Mouse (Mus musculus) layer of hippocampus, adult 2 months (tissue): ENCODE measurements at regions not wholly inside any gene's neighbourhood (a gene's known extent, or its start where the extent isn't known, plus 50 kb on each side); places are given as distances from the start of the nearest gene placed in this dataset.
A peak's percentile ranks its signal among the peaks of the same experiment; 100 is the strongest.

Experiments used
- DNase-seq, 2 experiments: peaks; one replicate each; pipeline ENCODE4 v3.0.0; 2022; ENCODE audit warnings: low spot score in 2 of 2
- H3K27ac ChIP-seq: fragments of 200-600 bp; 2 replicates; pipeline ENCODE4 v1.8.1; 2022
- H3K4me3 ChIP-seq: fragments of 200-600 bp; 2 replicates; pipeline ENCODE4 v1.8.1; 2022; ENCODE audit warnings: mild to moderate bottlenecking
- CTCF ChIP-seq: fragments of 200-600 bp; conservative IDR thresholded peaks from 2 replicates; pipeline ENCODE4 v1.8.1; 2022; ENCODE audit warnings: antibody characterized with exemption, mild to moderate bottlenecking, moderate library complexity

DNA sequence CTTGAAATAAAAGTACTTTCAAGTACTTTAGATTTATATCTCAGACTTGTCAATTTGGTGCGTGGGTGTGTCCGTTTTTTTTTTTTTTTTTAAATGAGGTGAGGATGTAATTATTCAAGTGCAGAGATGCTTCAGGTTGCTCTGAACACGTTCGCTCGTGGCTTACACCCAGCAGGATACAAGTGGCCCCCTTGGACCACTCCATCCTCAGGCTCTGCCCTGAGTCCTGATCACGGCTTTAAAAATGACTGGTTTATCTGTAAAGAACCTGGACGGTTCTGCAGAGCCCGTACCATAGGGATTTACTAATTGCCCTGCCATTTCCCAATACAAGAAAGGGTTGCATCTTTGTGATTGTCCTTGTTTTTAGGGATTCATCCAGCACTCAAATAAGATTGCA lies 288.7 kb upstream of the Gm765 start:
- Histone ChIP-seq H3K27ac (no peak overlapping the region), H3K4me3 (no peak overlapping the region)
- no peak for DNase-seq
- no peak for TF ChIP-seq CTCF

DNA sequence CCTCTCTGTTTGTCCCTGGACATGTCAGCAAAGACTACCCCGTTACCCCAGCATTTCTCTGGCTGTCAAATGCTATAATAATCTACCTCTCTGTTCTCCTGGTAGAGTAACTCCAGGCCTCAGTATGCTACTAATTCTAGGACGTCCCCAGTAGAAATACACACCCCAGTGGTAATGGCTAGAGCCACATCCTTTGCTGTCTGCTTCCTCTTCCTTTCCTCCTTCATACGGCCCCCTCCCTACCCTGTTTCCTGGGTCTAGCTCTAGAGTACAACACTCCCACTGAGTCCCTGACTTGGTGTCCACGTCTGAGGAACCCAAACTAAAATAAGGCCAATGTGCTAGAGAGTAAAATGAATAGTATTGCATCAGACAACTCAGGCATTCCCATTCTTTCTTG lies 287.1 kb upstream of the Gm765 start:
- Histone ChIP-seq H3K27ac (no peak overlapping the region), H3K4me3 (no peak overlapping the region)
- TF ChIP-seq CTCF, result peak; percentile 32
- no peak for DNase-seq

DNA sequence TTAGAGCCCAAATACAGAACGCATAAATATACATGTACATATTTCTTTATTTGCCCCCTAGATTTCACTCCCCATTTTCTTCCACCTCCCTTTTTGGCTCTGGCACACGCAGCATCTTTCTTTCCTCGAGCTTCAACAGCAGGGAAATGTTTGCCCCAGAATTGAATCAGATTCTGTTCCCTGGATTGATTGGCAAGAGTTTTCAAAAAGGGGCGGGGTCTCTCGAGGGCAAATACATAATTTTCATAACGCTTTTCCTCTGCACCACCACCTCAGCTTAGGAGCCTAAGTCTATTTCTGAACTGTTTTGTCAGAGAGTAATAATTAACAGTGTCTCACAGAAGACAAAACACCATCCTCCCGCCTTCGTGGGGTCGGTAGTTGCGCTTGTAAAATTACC lies 283.9 kb upstream of the Gm765 start:
- Histone ChIP-seq H3K27ac (no peak overlapping the region), H3K4me3 (peak overlapping the region; percentile 8; the same call in 1 of the 2 replicates)
- no peak for TF ChIP-seq CTCF
- DNase-seq, result peak in 1 of 2 experiments; percentile 17

DNA sequence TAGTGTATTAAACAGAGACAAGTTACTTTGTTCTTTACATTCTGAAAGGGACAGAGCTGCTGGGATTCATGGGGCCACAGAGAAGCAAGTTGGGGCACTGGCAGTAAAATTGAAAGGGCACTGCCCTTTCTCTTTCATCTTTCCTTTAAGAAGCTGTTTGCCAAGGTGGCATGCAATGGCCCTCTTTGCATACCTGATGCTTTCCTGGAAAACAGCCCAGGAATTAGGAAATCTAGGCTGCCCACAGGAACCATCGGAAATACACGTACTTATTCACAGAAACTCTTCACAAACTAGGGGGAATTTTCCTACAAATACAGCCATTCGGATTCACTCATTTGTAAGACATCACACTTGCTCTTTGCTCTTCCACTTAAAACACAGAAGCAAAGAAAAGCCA lies 278.3 kb upstream of the Gm765 start:
- Histone ChIP-seq H3K4me3 (no peak overlapping the region), H3K27ac (no peak overlapping the region)
- TF ChIP-seq CTCF, result no peak
- no peak for DNase-seq

DNA sequence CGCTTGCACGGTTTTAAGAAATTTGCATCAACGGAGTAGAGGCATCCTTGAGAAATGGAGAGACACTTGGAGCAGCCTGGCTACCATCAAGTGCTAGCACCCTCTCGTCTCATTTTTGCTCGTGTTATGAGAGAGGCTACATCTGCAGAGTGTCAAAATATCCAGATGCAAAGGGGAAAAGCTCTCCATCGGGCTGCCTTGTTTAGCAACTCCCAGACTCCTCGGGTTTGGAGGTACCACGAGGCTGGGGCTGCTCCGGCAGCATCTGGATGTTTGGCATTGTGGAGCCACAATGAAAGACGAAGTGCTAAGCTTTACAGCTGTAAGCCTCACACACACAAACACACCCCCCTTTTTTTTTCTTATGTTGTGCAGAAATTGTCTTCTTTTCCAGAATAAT lies 270.5 kb upstream of the Gm765 start:
- Histone ChIP-seq H3K27ac (no peak overlapping the region), H3K4me3 (no peak overlapping the region)
- no peak for DNase-seq
- TF ChIP-seq CTCF, result no peak

DNA sequence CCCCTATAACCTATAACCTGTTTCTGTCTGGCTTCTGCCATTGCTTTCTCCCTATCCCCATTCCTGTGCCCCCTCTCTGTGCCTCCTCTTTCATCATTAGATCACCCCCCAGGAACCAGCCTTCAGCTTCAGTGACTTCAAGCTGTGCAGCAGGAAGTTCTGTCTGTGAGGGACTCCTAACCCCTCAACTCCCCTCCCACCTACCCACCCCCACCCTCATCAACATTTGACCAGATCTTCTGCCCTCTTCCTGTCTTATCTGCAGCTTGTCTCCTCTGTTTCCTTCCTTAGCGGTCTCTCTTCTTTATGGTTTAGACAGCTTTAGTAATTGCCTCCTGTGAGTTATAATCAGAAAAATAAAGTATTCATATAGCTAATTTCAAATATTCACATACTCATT lies 266.6 kb upstream of the Gm765 start:
- Histone ChIP-seq H3K4me3 (no peak overlapping the region), H3K27ac (no peak overlapping the region)
- DNase-seq, result no peak
- TF ChIP-seq CTCF, result no peak

DNA sequence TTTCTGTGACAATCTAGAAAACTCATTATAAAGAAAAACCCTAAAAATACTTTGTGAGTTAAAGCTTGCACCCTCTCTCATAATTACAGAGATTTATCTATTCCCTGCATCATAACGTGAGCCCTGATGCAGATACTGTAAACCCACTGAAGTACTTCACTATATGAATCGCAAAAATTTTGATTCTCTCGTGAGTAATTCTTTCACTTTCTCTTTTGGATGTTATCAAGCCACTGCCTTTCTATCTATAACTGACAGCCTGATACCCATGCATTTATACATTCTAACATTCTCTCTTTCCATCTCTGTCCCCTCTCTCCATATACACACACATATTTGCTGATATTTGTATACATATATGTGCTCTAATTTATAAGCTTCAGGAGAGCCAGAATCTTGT lies 264.1 kb upstream of the Gm765 start:
- H3K27ac ChIP-seq, result no peak overlapping the region
- no peak for TF ChIP-seq CTCF
- no peak for DNase-seq
- no peak overlapping the region for H3K4me3 ChIP-seq

DNA sequence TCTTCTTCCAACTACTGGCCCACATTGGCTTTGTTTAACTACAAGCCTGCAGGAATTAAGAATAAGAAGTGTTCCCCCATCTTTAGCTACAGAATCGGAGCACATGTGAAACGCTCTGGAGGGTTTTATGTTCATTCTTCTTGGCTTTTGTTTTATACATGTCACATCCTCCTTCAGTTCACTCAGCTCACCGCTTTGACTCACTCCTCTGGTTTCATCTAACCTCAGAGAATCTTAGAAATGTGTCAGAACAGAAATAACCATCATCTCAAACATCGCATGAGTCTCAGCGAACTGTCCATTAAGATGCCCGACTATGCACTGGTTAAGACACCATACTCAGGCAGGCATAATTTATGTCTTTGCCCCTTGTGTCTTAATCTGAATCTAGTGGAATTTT lies 255.1 kb upstream of the Gm765 start:
- H3K27ac ChIP-seq, result no peak overlapping the region
- no peak for DNase-seq
- no peak for TF ChIP-seq CTCF
- H3K4me3 ChIP-seq, result no peak overlapping the region

DNA sequence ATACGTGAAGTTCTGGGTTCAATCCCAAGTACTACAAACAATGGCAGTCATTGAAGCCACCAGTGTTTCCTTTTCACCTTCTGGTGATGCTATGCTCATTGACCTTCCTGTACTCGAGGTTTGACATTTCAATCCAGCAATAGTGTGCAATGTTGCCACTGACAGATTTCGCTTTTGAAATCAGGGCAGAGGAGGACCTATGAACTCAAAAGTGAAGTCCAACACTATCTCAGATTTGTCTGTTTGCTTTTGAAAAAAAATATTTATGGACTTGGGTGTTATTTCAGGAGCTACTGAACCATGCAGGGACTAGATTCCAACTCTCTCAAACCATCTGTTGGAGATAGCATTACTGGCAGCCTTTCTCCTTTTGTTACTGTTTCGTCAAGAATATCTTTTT lies 248.4 kb upstream of the Gm765 start:
- Histone ChIP-seq H3K27ac (no peak overlapping the region), H3K4me3 (no peak overlapping the region)
- TF ChIP-seq CTCF, result no peak
- DNase-seq, result peak in 1 of 2 experiments; percentile 6

DNA sequence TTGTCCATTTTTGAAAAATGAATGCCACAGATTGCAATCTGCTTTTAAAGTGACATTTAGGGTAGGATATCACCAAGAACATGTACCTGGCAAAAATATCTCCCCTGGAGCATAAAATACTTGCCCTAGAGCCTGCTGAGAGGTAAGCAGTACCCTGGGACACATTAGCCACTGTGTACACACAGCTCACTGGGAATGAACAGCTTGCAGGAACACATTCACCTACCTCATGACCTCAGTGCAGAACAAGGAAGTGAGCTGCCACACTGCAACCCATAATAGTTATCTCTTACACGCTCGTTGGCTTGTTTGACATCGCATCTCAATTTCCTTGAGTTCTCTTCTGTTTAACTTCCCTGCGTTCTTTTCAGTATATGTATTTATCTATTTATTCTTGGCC lies 246.4 kb upstream of the Gm765 start:
- no peak for TF ChIP-seq CTCF
- Histone ChIP-seq H3K27ac (no peak overlapping the region), H3K4me3 (no peak overlapping the region)
- DNase-seq, result no peak

DNA sequence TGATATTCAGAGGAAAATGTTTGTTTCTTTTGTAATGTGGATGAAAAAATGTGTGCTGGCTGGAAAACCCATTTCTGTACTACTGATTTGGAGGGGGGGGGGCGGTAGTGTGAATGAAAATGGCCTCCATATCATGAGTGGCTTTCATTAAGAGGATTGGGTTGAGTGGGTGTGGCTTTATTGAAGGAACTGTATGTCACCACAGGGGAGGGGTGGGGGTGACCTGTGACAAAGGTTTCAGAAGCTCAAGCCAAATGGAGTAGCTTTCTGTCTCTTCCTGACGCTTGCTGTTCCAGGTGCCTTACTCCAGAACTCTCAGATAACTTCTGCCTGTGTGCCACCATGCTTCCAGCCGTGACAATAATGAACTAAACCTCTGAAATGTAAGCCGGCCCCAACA lies 242.0 kb upstream of the Gm765 start:
- no peak overlapping the region for H3K4me3 ChIP-seq
- no peak overlapping the region for H3K27ac ChIP-seq

DNA sequence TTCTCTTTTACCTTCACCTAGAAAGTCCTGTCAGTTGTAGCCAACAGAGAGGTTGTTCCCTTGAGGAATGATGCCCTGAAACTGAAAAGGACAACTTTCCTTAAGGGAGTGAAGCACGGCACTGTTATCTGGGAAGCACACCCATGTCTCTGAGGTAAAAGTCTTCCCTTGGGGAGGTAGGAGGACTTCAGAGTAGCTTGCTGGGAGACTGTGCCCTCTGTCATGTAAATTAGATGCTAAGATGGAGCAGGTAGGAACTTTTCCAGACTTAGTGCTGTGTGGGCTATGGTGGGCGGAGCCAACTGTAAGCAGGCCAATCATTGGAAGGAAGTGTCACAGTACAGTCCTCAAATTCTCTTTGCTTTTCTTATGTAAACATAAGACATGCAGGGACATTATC lies 240.3 kb upstream of the Gm765 start:
- no peak for TF ChIP-seq CTCF
- Histone ChIP-seq H3K4me3 (no peak overlapping the region), H3K27ac (no peak overlapping the region)
- no peak for DNase-seq

More for the DNA sequence above, 242.0 kb upstream of the Gm765 start:
- TF ChIP-seq CTCF, result no peak
- no peak for DNase-seq

DNA sequence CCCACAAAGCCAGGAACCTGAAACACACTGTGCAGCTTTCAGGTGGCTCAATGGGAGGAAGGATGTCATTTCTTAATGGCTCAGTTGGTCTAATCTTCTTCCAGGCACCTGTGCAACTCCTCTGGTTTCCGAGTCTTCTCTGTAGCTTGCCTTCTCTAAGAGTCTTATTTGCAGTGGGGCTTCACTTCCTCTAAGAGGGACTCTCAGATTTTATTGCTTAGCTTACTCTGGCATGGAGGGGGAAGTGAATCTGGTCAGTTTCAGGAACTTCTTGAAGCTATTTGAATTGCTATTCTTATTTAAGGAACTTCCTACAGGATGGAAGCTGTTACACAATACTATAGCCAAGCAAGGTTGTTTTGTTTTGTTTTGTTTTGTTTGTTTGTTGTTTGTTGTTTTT lies 232.7 kb upstream of the Gm765 start:
- H3K4me3 ChIP-seq, result no peak overlapping the region
- no peak for TF ChIP-seq CTCF
- no peak overlapping the region for H3K27ac ChIP-seq
- no peak for DNase-seq

DNA sequence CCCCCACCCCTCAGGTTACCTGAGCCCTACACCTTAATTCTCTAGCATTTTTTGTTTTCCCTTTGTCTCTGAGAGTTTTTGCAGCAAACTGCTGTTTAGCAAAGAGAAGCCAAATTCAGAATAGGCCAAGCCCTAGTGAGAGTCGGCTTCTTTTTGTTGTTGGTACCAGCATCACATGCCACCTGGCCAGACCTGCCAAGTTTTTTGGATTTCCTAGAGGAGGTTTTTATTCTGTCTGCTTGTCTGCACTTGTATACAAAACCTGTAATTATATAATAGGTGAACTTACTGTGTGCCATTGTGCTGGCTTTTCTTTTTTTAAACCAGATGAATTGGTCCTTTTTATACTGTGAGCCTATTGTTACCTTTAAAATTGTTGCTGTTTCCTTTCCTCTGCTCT lies 213.1 kb upstream of the Gm765 start:
- H3K4me3 ChIP-seq, result no peak overlapping the region
- no peak overlapping the region for H3K27ac ChIP-seq
- no peak for DNase-seq
- TF ChIP-seq CTCF, result no peak

DNA sequence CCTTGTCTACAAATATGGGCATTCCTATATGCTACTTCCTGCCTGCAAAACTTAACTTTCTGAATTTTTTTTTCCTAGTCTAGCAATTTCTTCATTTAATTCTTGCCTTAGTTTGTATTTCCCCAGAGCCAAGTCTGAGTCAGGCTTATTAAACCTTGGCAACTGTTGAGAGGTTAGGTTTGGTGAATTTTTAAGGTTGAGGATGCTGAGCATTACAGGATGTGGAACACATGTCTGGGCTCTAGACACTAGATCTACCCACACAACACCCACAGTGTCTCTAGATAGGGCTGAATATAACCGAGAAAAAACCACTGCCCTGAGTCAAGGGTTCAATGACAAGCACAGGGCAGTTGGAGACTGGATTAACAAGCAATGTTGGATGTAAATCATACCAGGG lies 211.4 kb upstream of the Gm765 start:
- DNase-seq, result no peak
- H3K4me3 ChIP-seq, result no peak overlapping the region

More for the DNA sequence above, 211.4 kb upstream of the Gm765 start:
- H3K27ac ChIP-seq, result no peak overlapping the region
- no peak for TF ChIP-seq CTCF
